Mouse (Mus musculus): ENCODE measurements around the gene Notch2. TPM values are rescaled to one million over a fixed set of nuclear protein-coding genes. Genes with fewer than 3 reads are reported as not detected.
"Not testable (repeated sequence)": the region's sequence is repeated elsewhere in the genome, so short reads cannot be mapped to it uniquely, and the experiment has no call there.

Notch2 gene
- total RNA-seq, 1 experiment from 2014 or later = 80.9 TPM

- DNase-seq = no peak
Measured at GRCm38 (mm10) chr3:98104851-98105471, 91.6 kb downstream of the Notch2 start.

DNA sequence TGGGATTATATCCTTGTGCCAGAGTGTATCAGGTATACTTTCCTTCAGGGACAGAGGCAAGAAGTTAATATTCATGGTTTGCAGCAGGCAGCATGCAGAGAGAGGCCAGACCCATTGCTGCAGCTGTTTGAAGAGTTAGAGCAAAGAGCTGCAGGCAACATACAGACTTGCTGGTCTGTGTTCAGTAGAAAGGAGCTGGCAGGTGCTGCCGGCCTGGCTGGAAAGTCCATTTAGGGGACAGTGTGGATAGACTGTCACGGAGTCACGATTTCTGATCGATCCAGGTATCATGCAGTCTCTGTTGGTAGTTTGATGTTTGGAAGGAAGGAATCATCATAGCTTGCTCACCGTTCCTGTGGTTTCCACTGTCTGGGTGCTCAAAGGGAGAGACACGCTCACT lies 92.2 kb downstream of the Notch2 start:
- DNase-seq = no peak

GRCm38 (mm10) chr3:98106115-98106514 lies 92.8 kb downstream of the Notch2 start:
- DNase-seq = no peak

DNA sequence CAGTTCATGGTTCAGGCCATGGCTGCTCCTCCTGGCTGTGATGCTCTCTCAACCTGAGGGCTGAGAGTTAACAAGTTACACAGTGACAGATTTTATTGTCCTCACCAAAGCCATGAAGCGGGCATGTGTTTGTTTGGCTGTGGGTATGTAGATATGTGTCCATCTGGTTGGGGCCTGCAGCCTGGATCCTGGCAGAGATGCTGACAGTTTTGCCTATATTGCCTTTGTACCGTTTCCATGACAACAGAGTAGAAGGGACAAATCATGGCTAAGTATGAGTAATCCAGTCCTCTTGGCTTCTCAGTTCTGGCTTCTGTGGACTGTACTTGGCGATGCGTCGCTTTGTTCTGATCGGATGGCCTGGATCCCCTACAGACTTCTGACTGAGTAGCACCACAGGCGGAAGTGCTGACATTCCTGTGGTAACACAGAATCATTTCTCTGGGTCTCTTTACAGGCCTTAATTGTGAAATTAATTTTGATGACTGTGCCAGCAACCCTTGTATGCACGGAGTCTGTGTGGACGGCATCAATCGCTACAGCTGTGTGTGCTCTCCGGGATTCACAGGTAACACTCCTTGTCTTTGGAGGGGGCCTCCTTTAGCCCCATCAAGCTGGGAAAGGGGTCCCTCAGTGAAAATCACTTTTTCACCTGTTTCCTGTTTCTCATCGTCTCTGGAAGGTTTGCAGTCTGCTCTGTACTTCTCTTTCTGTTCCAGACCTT lies 93.4 kb downstream of the Notch2 start:
- no peak for DNase-seq

- no peak for DNase-seq
Measured at GRCm38 (mm10) chr3:98108416-98108815, 95.1 kb downstream of the Notch2 start.

- no peak for DNase-seq
Measured at GRCm38 (mm10) chr3:98108866-98109265, 95.5 kb downstream of the Notch2 start.

DNA sequence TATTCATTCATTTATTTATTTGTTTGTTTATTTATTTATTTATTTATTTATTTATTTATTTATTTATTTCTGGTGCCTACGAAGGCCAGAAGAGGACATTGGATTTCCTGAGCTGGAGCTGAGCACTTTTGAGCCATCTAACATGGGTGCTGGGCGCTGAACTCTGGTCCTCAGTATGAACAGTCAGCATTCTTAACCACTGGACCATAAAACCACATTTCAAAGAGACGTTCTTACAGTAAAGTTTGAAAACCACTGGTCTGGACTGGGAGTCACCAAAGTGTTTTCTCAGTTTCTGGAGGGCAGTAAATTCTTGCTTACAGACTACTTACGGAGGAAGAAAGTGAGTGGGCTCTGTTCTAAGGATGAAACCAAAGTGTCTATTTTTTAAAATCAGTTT lies 97.3 kb downstream of the Notch2 start:
- DNase-seq = no peak

DNA sequence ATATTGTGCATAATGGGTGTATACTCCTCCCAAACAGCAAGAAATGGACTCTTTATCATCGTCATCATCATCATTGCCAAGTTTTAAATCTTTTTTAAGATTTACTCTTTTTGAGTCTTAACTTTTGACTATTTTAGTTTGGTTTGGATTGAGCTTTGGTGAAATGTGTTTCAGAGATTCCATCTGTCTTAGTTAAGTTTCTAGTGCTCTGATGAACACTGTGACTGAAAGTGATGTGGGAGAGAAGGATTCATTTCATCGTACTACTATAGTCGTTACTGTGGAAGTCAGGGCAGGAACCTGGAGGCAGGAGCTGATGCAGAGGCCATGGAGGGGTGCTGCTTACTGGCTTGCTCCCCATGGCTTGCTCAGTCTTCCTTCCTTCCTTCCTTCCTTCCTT lies 104.9 kb downstream of the Notch2 start:
- no peak for DNase-seq

DNA sequence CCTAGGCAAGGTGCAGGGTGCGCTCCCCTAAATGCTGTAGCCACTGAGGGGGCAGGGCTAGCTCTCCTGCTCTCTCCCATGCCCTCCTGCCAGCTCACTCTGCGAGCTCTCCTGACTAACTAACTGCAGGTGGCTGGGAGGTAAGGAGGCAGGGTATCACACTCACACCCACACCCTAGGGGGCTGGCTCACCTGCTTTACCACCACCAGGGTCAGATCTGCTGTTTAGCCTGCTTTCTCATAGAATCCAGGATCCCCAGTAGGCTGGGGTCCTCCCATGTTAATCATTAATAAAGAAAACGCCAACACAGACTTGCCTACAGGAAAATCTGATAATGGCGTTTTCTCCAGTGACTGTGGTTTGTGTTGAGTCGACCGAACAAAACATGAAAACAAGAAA lies 106.0 kb downstream of the Notch2 start:
- no peak for DNase-seq

GRCm38 (mm10) chr3:98120884-98121283 lies 107.6 kb downstream of the Notch2 start:
- DNase-seq = no peak

DNA sequence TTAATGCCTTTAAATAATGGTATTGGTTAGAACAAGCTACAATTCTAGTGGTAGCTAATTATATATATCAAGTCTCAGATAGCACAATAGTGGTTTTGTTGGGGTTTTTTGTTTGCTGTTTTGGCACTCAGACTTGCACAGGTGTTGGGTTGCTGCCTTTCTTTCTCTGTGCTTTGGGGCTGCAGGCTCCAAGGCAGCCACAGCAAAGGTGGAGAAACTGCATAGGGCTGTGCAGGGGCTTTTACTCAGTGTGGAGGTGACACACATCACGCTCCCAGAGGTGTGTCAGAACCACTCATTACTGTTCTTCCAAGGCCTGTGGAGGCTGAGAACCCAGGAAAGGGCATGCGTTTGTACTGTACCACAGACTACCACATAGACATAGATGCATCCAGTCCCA lies 114.4 kb downstream of the Notch2 start:
- no peak for DNase-seq

- no peak for DNase-seq
Measured at GRCm38 (mm10) chr3:98128716-98129115, 115.4 kb downstream of the Notch2 start.

GRCm38 (mm10) chr3:98132140-98132539 lies 118.8 kb downstream of the Notch2 start:
- not testable (repeated sequence) for DNase-seq

DNA sequence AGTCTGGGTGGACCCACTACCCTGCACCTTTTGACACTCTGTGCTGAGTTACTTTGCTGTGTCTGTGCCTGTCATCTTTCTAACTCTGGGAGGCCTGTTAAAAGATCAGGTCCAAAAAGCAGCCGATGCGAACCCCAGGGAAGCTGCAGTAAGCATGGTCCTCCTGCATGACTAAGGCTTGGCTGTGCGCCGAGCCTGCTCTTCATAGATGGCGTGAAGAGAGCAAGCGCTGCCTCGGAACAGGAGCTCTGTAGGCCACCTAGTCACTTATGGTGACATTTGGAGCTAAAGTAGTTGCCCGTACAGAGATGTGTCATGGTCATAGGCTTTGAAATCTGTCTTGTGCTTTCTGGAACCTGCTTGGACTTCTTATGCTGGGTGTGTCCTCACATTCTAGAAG lies 119.3 kb downstream of the Notch2 start:
- DNase-seq = no peak

DNA sequence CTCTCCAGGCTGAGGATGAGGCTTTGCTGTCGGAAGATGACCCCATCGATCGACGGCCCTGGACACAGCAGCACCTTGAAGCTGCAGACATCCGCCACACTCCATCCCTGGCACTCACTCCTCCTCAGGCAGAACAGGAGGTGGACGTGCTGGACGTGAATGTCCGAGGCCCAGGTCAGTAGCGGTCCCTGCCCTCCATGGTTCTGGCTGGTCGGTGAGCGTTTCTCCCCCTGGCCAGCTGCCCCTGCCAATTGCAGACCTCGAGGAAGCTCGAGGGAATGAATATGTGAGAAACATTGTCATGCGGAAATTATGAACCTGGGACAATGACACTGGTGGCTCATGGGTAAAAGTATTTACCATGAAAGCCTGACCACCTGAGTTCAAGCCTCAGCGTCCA lies 128.1 kb downstream of the Notch2 start:
- DNase-seq = no peak

GRCm38 (mm10) chr3:98142862-98143261 lies 129.5 kb downstream of the Notch2 start:
- DNase-seq = no peak

DNA sequence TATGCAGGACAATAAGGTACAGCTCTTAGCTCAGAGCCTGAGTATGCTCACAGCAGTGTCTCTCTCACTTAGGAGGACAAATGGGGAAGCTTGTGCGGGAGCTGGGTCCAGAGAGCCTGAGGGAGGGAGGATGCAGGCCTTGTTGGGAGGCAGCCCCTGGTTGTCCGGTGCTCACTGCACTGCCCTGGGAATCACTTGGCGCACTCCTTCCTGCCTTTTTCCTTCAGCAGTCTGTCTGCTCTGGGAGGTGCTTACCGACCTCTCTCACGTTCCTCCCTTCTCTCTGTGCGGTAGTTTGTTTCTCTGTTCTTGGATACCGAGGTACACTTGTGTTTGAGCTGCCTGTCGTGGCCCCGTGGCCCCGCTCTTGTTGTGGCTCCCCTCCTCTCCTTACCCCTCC lies 131.9 kb downstream of the Notch2 start:
- DNase-seq = no peak

DNA sequence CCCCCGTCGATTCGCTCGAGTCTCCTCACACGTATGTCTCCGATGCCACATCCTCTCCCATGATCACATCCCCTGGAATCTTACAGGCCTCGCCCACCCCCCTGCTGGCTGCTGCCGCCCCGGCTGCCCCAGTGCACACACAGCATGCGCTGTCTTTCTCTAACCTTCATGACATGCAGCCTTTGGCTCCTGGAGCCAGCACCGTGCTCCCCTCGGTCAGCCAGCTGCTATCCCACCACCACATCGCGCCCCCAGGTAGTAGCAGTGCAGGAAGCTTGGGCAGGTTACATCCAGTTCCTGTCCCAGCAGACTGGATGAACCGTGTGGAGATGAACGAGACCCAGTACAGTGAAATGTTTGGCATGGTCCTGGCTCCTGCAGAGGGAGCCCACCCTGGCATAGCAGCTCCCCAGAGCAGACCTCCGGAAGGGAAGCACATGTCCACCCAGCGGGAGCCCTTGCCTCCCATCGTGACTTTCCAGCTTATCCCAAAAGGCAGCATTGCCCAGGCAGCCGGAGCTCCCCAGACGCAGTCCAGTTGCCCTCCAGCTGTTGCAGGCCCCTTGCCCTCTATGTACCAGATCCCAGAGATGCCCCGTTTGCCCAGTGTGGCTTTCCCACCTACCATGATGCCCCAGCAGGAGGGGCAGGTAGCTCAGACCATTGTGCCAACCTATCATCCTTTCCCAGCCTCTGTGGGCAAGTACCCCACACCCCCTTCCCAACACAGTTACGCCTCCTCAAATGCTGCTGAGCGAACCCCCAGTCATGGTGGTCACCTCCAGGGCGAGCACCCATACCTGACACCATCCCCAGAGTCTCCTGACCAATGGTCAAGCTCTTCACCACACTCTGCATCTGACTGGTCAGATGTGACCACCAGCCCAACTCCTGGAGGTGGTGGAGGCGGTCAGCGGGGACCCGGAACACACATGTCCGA lies 133.4 kb downstream of the Notch2 start:
- no peak for DNase-seq

DNA sequence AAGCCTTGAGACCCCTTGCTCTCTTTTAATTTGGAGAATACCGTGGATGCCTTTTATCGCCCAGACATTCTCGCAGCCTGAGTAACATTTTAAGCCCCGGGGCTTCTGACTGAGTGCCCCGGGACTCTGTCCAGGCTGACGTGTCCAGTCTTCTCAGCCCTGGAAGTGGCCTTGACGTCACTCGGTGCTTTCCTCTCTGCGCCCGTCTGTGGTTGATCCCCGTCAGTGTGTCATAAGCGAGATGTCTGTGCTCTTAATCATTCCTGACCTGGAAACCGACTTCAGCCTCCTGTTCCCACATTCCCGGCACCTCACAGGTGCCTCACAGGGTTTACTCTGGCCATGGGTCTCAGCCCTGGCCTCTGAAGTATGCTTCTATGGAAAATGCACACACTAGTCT lies 134.4 kb downstream of the Notch2 start:
- DNase-seq = peak; percentile 73

DNA sequence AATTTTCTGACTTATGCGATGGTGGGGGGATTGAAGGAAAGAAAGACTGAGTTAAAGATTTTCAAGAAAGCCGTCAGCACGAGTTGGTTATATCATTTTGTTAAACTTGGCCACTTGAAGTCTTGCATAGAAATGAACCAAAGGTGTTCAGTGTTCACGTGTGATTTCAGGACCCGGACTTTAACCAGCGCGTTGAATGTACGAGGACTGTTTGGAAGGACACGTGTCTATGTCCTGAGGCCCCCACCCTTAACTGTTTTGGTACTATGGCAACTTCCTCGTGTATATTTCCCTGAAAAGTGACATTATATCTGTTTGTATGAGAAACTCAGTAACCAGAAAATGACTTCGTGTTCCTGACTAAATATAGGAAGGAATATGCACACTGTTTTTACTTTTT lies 136.6 kb downstream of the Notch2 start:
- no peak for DNase-seq

DNA sequence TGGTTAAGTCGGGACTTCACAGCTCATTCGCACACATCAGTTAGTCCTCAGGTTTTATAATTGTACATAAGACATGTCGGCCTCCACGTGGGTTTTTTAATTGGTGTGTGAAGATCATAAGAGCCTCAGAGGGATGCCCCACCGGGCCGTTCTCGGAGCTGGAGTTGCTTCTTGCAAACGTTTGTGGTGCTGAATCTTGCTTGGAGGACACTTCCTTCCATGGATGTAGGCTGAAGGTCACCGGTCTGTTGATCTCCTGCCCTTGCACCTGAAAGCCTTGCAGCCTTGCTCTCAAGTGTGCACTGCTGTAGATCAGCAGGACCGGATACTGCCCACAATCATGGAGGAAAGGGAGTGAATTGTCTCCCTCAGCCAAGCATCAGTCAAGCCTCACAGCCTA lies 137.7 kb downstream of the Notch2 start:
- no peak for DNase-seq

DNA sequence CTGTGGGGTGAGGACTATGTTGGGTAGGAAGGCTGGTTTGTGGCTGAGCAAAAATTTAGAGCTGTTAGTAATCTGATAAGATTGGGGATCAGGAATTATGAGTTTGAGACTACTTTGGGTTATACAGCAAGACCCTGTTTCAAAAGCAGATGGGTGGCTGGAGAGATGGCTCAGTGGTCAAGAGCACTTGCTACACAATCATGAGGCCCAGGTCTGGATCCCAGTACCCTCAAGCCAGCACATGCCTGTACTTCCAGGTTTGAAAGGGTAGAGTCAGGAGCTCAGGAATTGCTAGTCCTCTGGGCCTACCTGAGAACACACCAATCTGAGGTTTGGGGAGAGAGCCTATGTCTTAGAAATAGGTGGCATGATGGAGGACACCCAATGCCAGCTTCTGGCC lies 140.1 kb downstream of the Notch2 start:
- DNase-seq = no peak

- DNase-seq = no peak
Measured at GRCm38 (mm10) chr3:98156158-98156557, 142.8 kb downstream of the Notch2 start.
